Mouse (Mus musculus): Measurements from ENCODE around the gene Susd2.
A peak's percentile ranks its signal among the peaks of the same experiment; 100 is the strongest.

Susd2 gene

DNA sequence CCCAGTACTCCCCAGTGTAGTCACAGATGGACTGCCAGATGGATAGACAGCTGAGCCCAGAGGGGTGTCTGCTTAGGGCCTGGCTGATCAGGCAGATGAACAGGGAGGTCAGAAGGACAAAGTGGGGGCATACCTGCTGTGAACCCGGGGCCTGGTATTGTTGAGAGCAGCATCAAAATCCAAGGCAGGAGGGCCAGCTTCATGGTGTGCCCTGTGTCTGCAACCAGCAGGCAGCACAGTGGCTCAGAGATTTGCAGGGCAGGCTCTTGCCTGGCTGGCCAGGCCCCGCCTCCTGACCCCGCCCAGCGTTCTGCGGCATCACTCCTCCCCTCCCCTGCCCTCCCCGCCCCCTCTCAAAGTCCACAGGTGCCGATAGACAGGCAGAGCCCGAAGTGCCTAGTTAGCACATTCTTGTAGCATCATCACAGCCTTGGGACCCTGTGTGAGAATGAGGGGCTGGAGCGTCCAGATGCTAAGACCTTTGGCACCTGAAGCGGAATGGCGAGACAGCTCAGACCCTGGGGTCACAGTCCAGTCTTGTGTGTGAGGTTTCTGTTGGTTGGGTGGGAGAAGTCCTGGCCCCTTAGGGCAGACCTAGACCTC, at the start of gene Susd2:
Susd2 (minus strand) TSS at position 268 of the 603 bp plus-strand sequence.
- DNase-seq, result peak; percentile 61 to 75

DNA sequence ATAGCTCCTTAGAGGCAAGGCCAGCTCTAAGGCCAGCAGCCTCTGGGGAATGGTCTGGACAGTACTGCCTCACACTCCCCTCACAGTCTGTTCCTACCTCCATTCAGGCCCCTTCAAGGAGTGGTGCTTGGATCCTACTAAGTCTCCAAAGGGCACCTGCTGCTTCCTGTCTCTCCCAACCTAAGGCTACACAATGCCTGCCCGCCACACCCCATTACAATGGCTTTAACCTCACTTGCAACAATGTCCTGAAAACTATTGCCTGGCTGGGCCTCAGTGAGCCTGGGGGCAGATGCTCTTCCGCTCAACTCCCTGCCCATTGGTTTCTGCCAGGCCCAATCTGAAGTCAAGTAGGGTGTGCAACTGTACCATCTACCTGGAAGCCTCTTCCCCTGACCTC, 44.8 kb upstream of the Susd2 start:
- DNase-seq, result no peak

DNA sequence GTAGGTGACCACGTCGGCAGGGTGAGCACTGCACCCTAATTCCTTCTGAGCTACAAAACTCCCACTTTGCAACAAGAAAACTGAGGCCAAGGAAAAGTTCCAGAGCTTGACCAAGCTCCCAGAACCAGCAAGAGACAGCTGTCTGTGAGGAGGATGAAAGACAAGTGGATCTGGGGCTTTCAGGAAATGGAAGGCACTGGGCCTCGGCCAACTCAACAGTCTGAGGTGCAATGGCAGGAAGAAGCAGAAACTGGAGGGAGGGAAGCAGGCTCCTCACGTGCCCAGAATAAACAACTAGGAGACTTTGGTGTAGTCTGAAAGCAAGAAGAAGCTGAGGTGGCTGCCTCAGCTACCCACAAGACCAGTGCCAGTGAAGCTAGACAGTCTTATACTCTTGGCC, 42.9 kb upstream of the Susd2 start:
- no peak for DNase-seq

DNA sequence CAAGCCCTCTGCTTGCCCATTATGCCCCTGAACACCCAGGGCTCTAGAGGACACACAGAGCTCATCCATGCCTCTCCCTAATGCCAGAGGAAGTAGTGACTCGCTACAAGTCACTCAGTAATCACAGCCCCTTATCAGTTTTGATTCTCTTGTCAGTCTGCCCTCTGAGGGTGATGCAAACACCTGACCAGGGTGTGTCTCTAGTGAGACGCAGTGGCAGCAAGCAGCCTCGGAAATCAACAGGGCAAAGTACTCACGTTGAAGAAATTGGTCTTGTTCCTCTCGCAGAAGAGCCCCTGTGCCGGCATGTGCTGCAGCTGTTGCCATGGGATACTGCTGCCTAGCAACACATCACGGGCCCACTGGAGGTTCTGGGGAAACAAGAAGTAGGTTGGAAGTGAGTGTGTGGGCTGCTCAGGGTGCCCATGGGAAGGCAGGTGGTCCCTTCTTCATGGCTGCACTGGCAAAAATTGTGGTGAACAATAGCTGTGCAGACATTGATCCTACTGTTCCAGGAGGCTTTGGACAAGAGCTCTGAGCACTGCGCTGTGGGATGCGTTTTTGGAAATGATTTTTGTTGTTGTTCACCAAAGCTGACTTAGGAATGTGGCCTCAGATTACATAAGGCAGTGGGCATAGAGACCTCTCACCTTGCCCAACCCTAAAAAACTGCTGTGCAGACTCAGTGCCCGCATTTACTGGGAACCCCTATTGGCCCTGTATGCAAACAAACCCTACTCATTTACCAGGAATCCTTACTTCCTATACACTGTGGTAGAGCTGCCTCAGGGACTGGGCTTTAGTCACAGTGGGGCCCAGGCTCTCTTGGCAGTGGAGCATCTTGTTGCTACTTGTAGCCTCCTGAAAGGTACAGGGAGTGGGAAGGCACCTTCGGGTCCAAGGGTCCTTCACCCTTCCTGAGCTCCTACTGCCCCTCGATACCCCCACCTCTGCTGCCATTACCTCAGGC, 40.5 kb upstream of the Susd2 start:
- DNase-seq, result no peak

DNA sequence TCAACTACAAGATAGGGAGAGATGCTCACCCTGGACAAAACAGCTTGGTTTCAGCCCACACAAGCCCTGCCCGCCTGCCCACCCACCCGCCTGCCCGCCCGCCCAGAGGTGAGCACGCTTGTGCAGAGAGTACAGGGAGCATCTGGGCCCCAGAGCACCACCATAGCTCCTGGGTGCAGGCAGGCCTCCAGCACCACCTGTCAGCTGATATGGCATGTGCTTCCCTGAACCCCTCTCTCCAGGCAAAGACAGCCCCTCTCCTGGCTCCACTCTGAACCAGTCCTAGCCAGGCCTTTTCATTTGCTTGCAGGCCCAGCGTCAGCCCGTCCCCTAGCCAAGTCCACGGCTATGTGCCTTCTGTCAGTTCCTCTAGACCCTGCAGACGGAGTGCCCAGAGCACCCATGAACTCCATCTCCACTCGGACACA, 36.8 kb upstream of the Susd2 start:
- no peak for DNase-seq

DNA sequence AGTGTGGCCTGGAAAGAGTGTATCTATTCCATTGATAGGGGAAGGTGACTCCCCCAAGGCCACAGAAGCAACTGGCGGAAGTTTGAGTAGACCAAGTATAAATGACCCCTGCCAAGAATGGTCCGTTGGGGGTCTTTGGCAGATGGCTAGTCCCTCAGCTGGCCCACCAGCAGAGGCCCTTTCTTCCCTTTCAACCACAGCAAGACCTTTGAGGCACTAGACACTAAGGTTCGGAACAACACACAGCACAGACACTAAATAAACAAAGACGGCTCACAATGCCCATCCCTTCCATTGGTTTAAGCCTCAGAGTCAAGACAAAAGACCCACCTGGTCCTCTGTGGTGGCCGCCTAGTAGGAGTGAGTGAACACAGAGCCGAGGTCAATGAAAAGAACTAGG, 35.4 kb upstream of the Susd2 start:
- DNase-seq, result no peak

DNA sequence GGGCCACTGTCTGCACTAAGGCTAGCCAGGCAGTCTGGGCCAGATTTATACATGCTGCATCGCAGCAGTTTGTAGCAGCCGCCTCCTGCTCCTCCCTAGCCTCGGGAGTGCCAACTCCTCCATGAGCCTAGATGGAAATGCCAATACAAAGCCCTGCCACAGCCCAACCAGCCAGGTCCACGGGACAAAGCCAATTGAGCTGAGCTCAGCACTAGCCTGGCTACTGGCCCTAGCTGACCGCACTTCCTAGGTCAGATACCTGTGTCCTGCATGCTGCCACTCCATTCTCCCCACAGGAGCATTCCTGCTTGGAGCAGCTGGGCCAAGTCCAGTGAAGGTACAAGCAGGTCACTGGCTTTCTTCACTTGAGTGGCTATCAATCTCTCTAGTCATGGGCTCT, 34.2 kb upstream of the Susd2 start:
- no peak for DNase-seq

DNA sequence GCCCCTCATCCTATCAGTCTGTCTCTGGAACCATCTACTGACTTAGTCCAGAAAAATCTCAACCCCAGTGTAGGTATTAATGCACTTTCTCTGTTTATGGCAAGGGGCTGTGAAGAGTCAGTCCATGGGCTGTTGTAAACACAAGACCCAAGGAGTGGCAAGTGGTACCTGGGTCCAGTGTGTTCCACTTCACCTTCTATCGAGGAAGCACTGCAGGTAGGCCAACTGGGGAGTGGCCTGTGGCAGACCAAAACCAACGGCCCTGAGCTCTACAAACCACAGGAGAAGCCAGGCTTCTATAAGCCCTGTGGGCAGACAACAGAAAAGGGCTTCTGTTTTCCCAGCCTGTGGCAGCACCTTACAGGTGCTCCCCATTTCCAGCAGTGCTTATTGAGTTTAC, 33.8 kb upstream of the Susd2 start:
- DNase-seq, result no peak

DNA sequence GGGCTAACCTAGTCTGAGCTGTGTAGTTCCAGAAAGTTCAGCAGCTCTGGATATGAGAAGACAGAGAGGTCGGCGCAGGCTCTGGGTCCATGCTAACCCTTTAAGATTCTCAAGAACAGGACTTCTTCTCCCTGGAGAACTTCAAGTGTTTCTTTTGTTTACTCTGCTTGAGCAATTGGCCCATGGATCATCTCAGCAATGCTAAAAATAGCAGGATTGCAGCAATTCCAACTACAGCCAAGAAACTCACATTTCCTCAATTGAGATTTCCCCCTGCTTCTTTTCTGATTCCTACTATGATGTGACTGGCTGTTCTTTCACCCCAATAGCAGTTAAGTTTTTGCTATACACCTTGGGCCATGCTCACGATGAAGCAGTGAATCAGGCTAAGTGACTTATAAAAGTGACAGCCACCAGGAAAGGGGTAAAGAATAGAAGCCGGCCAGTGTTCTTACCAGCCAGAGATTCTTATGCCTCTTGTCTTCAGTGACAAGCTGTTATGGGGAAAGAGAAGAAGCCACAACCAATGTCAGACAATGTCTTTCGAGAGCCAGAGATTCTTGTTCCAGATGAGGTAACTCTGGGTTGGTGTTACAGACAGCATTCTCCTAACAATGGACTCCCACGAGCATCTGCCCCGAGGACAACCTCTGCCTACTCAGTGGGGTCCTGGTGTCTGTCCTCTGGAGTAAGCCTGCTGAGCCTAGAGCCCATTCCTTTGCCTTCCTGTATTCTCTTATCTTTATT, 33.2 kb upstream of the Susd2 start:
- DNase-seq, result no peak

DNA sequence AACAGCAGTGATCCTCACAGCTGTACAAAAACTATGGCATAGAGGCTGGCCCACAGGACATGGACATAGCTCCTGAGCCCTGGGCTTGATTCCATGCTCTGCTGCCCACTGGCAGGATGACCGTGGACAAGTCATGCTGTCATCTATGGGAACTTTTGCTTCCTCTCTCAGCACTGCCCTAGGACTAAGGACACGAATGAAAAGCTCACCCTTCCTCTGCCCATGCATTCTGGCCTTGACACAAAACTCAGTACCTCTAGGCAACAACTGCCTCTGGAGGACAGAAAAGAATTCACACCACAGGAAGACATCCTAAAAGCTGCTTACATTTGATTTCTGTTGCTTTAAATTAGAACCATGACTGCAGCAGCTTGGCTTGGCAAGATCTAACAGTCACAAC, 32.5 kb upstream of the Susd2 start:
- no peak for DNase-seq

DNA sequence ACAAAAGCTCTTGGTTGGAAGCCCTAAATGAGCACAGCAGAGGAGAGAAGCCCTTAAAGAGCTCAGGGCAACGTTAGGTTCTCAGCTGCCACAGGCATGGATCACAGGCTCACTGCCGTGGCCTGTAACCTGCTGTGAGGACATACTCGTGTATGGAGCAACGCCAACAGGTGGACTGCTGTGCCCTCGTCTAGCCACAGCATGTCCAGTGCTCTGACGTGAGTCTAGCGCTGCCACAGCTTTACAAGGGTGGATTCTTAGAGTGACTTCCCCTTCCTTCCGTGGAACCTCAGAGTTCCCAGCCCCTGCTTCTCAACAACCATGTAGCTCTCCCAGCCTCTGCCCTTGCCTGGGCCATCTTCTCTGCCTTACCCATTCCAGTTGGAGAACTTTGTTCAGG, 31.8 kb upstream of the Susd2 start:
- DNase-seq, result no peak

DNA sequence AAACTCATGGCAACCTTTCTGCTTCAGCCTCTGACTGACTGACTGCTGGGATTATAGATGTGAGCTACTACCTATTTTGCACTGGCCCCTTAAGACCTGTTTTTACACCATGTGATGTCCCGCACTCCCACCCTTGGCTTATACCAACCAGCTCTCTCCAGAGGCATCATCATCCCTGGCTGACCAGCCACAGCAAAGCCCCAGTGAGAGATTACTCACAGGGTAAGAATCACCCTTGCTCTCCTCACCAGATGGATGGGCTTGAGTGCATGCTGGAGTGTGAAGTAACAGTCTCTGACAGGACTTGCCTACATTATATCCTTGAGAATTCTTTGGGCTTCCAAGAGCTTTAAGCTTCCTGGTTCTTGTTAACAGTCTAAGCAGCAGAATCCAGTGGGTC, 26.1 kb upstream of the Susd2 start:
- DNase-seq, result no peak

DNA sequence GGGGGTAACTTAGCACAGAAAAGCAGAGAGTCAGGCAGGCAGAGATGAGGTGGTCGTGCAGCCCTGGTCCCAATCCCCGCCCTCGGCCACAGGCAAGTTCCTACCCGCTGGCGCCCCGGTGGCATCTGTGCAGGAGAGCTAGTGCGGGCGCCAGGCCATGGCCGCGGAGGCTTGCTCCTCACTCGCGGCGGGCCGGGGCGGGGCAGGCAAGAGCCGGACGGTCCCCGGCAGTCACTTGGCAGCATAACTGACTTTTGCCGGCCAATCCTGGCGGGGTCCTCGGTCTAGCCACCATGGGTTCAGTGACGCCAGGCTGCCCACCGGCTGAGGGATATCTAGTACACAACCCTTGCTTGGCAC, 24.1 kb upstream of the Susd2 start:
- no peak for DNase-seq

DNA sequence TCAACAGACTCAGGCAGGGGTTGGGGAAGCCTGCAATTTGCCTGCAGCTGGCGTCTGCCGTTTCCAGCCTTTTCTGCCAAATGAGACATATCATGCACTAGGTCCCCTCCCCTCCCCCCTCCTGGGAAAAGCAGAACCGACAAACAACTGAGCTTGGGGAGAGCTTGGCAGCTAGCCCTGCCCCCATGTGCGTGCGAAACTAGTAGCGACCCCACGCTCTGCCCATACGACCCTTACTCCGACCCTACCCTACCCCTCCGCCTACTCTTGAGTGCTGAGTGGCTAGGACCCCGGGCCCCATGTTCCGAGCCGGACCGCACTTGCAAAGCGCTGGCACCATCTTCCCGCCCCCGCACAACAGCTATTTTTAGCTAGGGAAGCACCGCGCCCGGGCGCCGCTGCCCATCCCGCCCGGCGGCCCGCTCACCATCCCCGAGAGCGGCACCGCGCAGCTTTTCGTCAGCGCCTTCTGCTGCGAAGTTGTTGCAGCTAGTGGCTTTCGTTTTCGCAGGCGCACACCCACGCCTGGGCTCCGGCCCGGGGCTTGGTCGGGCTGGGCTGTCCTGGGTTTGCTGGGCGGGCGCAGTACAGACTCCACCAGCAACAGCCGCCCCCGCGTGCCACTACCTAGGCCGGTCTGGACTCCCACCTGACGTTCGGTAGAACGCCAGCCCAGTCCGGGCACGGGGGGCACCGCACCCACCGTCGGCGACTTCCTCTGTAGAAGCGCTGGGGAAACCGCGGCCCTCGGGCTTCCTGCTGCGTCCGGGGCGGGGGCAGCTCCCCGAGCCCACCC, 23.5 kb upstream of the Susd2 start:
- peak; percentile 79 to 81 for DNase-seq

DNA sequence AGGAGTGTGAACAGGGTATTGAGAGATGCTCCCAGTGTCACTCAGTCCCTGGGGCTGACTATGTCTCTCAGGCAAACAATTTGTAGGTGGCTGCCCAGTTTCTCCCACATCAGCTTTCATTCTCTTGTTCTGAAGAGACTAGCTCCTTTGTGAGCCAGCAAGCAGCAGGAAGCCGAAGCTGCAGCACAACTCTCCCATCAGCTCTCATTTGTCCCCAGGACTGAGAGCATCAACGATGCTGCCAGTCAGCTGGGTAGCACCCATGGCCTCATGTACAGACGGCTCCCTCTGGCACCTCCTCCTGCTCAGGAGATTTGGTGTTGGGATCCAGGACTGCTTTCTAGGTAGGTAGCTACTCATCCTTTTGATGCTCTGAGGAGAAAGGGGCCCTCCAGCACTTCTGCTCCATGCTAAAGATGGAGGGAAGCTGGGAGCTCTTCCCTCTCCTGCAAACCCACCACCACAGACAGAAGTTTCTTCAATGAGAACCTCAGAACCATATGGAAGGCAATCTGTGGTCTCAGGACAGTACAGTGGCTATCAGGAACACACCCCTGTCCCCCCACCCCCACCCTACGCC, 22.7 kb upstream of the Susd2 start:
- DNase-seq, result peak; percentile 18 to 29

DNA sequence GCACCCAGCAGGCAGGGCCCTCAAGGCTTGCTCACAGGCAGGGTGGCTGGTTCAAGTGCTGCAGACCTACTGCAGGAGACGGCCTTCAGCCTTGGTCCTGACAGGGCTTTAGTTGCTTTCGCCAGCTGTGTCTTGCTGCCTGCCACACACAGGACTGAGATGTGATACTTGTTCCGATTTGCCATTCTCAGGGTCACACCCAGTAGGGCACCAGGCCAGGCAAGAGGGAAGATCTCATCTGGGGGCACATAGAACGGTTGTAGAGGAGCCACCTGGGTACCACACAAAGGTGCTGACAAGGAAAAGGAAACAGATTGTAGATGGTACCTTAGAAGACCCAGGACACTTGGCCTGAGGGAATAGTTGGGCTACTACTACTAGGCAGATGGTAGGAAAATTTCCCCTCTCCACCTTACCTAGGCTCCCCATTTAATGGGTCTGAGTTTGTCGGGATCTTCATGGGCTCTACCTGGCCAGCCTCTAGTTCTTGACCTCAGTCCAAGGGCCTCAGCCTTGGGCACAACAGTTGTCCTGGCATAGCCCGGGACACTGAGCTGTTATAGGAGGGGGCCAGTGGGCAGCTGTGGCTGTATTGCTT, 21.0 kb upstream of the Susd2 start:
- DNase-seq, result no peak

DNA sequence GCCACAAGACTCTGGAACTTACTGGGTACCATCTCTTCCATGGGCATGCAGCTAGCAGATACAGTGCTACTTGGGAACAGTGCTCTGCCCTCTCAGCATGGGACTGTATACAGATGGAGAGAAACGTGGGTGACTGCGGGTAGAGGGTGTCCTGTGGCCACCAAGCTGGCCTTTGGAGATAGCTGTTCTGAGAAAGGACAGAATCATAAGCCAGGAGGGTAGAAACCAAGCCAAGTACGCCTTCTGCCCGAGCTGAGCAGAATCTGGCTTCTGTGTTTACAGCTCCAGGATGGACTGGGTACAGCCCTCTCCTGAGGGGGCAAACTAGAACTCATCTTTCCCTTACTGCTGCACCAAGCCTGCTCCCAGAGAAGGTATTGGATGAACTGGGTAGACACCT, 18.8 kb upstream of the Susd2 start:
- no peak for DNase-seq

DNA sequence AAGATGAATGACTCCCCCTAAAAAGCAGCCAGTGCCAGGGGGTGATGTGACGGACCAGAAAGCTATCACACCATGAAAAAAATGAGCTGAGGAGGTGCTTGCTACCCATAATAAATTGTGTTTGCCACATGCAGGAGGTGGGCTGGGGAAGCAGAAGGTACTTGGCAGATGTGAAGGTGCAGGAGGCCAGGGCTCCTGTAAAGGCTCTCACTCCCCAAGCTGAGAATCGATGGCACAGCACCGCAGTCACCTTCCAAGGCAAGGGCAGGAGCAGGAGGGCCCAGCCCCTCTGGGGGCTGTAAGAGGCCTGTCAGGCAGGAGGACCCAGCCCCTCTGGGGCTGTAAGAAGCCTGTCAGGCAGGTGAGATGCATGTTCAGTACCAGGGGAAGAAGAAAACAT, 18.1 kb upstream of the Susd2 start:
- DNase-seq, result no peak

DNA sequence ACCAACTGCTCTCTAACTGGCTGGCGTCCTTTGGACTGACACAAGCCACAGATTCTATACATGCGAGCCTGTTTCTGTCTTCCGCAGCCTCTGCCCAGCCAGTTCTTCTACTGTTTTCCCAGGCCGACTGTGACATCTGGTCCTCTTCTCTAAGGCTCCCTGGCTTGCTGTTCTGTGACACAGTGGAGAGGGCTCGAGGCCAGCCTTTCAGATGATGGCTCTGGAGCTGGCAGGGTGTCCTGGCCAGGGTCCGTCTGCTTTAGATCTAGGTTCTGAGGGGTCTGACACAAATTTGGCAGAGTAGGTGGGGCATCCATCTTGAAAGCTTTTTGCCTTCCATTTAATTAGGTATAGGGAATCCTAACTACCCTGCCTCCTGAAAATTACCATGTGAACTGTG, 17.6 kb upstream of the Susd2 start:
- no peak for DNase-seq

DNA sequence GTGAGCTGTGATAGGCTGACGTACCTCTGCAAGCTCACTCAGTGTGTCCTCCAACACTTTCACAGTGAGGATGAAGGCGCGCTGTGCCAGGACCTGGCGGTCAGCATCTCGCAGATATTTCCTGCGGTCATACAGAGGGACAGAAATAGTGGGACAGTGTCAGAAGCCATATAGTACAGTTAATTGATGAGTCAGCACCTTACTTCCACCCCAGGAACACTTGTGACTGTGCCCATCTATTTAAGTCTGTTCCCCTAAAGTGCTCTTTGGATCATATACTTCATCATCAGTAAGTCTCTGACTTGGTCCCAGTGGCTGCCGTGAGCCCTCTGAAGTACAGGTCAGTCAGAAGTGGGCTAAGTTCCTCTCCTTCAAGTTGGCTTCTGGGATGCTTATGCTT, 14.0 kb upstream of the Susd2 start:
- no peak for DNase-seq

DNA sequence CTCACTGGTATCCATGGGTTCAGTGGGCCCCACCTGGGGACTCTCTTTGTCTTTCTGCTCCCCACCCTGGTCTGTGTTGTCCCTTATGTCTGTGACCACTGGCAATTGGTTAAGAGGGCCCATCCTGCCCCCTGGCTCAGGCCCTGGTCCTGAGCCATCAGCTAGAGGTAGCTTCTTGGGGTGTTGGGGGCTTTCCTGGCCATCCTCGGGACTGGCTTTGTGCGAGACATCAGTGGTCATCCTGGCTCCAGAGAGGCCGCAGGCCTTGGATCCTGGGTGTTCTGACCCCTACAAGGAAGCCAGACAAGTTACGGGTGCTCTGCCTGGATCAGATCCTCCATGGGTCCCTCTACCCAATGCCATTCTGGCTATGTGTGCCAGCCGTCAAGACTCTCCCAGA, 13.4 kb upstream of the Susd2 start:
- DNase-seq, result no peak

DNA sequence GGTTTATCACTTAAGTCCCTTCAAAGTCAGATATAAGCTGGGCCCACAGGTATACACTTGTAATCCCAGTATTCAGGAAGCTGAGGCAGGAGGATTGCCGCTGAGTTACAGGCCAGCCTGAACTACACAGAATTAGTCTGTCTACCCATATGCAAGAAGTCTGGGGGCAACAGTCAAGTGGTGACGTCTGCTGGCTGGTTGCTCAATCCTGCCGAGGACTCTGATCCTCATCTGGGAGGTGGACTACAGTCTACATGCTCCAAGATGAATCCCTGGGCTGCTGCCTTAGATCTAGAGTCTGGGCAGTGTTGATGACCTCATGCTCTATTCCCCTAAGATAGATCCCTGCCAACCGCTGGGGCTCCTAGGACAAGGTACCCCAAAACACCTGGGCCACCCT, 10.2 kb upstream of the Susd2 start:
- no peak for DNase-seq

Data from thymus, postnatal 36 days (tissue).